Mouse (Mus musculus): ENCODE data around the gene Ccdc186. TPM values are rescaled to one million over a fixed set of nuclear protein-coding genes. Genes with fewer than 3 reads are reported as not detected.
"Not testable (repeated sequence)": the region's sequence is repeated elsewhere in the genome, so short reads cannot be mapped to it uniquely, and the experiment has no call there.

The Ccdc186 gene
- polyA plus RNA-seq, 2 experiments = 16.0 to 24.0 TPM

- no peak for TF ChIP-seq POLR2A (IDR thresholded peaks at IDR 0.05; ENCODE audit: borderline replicate concordance, extremely low read depth, insufficient read depth, insufficient read length)
- 87% methylated on average over 7 of the region's 7 CpGs for WGBS
- no peaks in the 10 kb centered on the region for H3K9me3 ChIP-seq (ENCODE audit: control insufficient read depth, low read length)
- H3K4me1 ChIP-seq (ENCODE audit: control insufficient read depth, insufficient read depth, low read length) = no peaks in the 10 kb centered on the region
- no peak overlapping the region for H3K4me3 ChIP-seq (replicated peaks; ENCODE audit: low read length)
- H3K4me2 ChIP-seq (replicated peaks; ENCODE audit: low read depth, low read length, severe bottlenecking) = no peak overlapping the region
- peaks cover 53% of the 10 kb centered on the region for H3K36me3 ChIP-seq (ENCODE audit: control insufficient read depth, insufficient read depth, low read length)
- no peak for DNase-seq (ENCODE audit: low spot score)
- H3K9ac ChIP-seq (ENCODE audit: low read depth, low read length, severe bottlenecking) = no peak overlapping the region
- H3K27ac ChIP-seq (replicated peaks; ENCODE audit: low read depth, low read length) = no peak overlapping the region
- ATAC-seq (ENCODE audit: low FRiP score, low read depth) = no peak
- no peaks in the 10 kb centered on the region for H3K27me3 ChIP-seq (ENCODE audit: control insufficient read depth, insufficient read depth, low read length)
Measured at GRCm38 (mm10) chr19:56787911-56788310, 34.1 kb downstream of the Ccdc186 start.

GRCm38 (mm10) chr19:56778532-56778931 lies 43.5 kb downstream of the Ccdc186 start:
- H3K4me1 ChIP-seq (ENCODE audit: control insufficient read depth, insufficient read depth, low read length) = peaks cover 12% of the 10 kb centered on the region; the same call in 1 of the 2 replicates
- H3K36me3 ChIP-seq (ENCODE audit: control insufficient read depth, insufficient read depth, low read length); H3K4me2 ChIP-seq (replicated peaks; ENCODE audit: low read depth, low read length, severe bottlenecking); ATAC-seq (ENCODE audit: low FRiP score, low read depth); H3K9me3 ChIP-seq (ENCODE audit: control insufficient read depth, low read length); H3K4me3 ChIP-seq (replicated peaks; ENCODE audit: low read length); DNase-seq (ENCODE audit: low spot score); H3K9ac ChIP-seq (ENCODE audit: low read depth, low read length, severe bottlenecking); H3K27ac ChIP-seq (replicated peaks; ENCODE audit: low read depth, low read length): not testable (repeated sequence)
- WGBS = 87% methylated on average over 7 of the region's 7 CpGs
- H3K27me3 ChIP-seq (ENCODE audit: control insufficient read depth, insufficient read depth, low read length) = peaks cover 17% of the 10 kb centered on the region; the same call in 1 of the 2 replicates

GRCm38 (mm10) chr19:56776719-56777382 lies 45.1 kb downstream of the Ccdc186 start:
- Histone ChIP-seq H3K27ac (replicated peaks; ENCODE audit: low read depth, low read length) (no peak overlapping the region), H3K4me2 (replicated peaks; ENCODE audit: low read depth, low read length, severe bottlenecking) (peak overlapping the region; percentile 9; the same call in 1 of the 2 replicates), H3K4me1 (ENCODE audit: control insufficient read depth, insufficient read depth, low read length) (peaks cover 12% of the 10 kb centered on the region; the same call in 1 of the 2 replicates), H3K9ac (ENCODE audit: low read depth, low read length, severe bottlenecking) (no peak overlapping the region), H3K9me3 (ENCODE audit: control insufficient read depth, low read length) (no peaks in the 10 kb centered on the region), H3K36me3 (ENCODE audit: control insufficient read depth, insufficient read depth, low read length) (no peaks in the 10 kb centered on the region), H3K4me3 (replicated peaks; ENCODE audit: low read length) (no peak overlapping the region), H3K27me3 (ENCODE audit: control insufficient read depth, insufficient read depth, low read length) (peaks cover 17% of the 10 kb centered on the region; the same call in 1 of the 2 replicates)
- ATAC-seq (ENCODE audit: low FRiP score, low read depth) = 0 out of 2 replicates have a peak, but pooled peaks have one; percentile 54
- TF ChIP-seq POLR2A (IDR thresholded peaks at IDR 0.05; ENCODE audit: borderline replicate concordance, extremely low read depth, insufficient read depth, insufficient read length) = no peak
- peak; percentile 72 for DNase-seq (ENCODE audit: low spot score)
- 17% methylated on average over 16 of the region's 16 CpGs for WGBS

GRCm38 (mm10) chr19:56775893-56776718 lies 45.9 kb downstream of the Ccdc186 start:
- peak overlapping the region; percentile 27 for H3K4me3 ChIP-seq (replicated peaks; ENCODE audit: low read length)
- peak overlapping the region; percentile 56 for H3K4me2 ChIP-seq (replicated peaks; ENCODE audit: low read depth, low read length, severe bottlenecking)
- DNase-seq (ENCODE audit: low spot score) (peak; percentile 26), ATAC-seq (ENCODE audit: low FRiP score, low read depth) (no peak)
- H3K27ac ChIP-seq (replicated peaks; ENCODE audit: low read depth, low read length) = no peak overlapping the region
- peak overlapping the region; percentile 48 for H3K9ac ChIP-seq (ENCODE audit: low read depth, low read length, severe bottlenecking)
- no peaks in the 10 kb centered on the region for H3K9me3 ChIP-seq (ENCODE audit: control insufficient read depth, low read length)
- TF ChIP-seq POLR2A (IDR thresholded peaks at IDR 0.05; ENCODE audit: borderline replicate concordance, extremely low read depth, insufficient read depth, insufficient read length) = no peak
- 4% methylated on average over 18 of the region's 18 CpGs for WGBS
- H3K27me3 ChIP-seq (ENCODE audit: control insufficient read depth, insufficient read depth, low read length) = peaks cover 17% of the 10 kb centered on the region; the same call in 1 of the 2 replicates
- H3K4me1 ChIP-seq (ENCODE audit: control insufficient read depth, insufficient read depth, low read length) = peaks cover 12% of the 10 kb centered on the region; the same call in 1 of the 2 replicates
- no peaks in the 10 kb centered on the region for H3K36me3 ChIP-seq (ENCODE audit: control insufficient read depth, insufficient read depth, low read length)

Data from limb, embryonic 14.5 days (tissue).